Mouse (Mus musculus): ENCODE results near the gene Thsd4. TPM values are rescaled to one million over a fixed set of nuclear protein-coding genes. Genes with fewer than 3 reads are reported as not detected.

Gene Thsd4
- polyA plus RNA-seq, 1 experiment = 0.65 TPM

DNA sequence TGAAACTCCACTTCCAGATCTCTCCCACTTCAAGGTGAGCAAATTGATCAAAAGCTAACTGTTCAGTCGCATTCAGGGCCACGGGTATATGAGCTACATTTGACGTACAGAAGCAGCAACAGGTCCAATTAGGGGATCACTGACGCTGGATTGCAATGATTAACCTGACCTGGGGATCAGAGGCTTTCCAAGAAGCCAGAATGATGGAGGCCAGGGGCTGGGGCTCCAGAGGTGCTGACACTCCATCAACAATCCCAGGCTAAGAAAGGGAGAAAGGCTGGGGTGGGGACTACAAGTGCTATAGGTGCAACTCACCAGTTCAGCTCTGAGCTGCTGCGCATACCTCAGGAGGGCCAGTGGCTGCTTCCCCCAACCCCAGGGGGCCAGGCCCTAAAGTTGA is 703 bp downstream of the Thsd4 start:
- TF ChIP-seq FLI1 (IDR thresholded peaks at IDR 0.05; ENCODE audit: low read length) (no peak), GATA1 (IDR thresholded peaks at IDR 0.05; ENCODE audit: borderline replicate concordance, low read length) (no peak)
- Histone ChIP-seq H3K36me3 (replicated peaks; ENCODE audit: low read length) (no peaks in the 10 kb centered on the region), H3K4me3 (replicated peaks) (peak overlapping the region; percentile 76), H3K9me3 (no peaks in the 10 kb centered on the region), H3K27me3 (replicated peaks) (peaks cover 53% of the 10 kb centered on the region), H3K4me1 (peaks cover 20% of the 10 kb centered on the region)

DNA sequence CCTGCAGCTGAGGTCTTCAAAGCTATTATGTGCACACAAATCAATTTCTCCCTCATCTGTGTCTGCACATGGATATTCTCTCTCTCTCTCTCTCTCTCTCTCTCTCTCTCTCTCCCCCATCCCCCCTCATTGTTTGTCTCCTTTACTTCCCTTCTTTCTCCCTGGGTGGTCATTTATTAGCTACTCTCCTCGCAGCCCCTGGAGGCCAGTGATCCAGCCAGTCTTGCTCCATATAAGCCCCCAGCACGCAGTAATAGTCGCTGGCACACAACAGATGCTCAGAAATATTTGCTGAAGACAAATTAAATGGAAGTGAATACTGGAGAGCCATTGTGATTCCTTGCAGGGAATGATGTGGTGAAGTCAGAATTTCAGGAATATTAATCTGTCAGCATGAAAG is 2.2 kb downstream of the Thsd4 start:
- no peak overlapping the region for H3K4me3 ChIP-seq (replicated peaks)
- H3K9me3 ChIP-seq = no peaks in the 10 kb centered on the region
- peaks cover 19% of the 10 kb centered on the region for H3K4me1 ChIP-seq
- H3K36me3 ChIP-seq (replicated peaks; ENCODE audit: low read length) = no peaks in the 10 kb centered on the region
- no peak for TF ChIP-seq FLI1 (IDR thresholded peaks at IDR 0.05; ENCODE audit: low read length)
- no peak for TF ChIP-seq GATA1 (IDR thresholded peaks at IDR 0.05; ENCODE audit: borderline replicate concordance, low read length)
- peaks cover 54% of the 10 kb centered on the region for H3K27me3 ChIP-seq (replicated peaks)

DNA sequence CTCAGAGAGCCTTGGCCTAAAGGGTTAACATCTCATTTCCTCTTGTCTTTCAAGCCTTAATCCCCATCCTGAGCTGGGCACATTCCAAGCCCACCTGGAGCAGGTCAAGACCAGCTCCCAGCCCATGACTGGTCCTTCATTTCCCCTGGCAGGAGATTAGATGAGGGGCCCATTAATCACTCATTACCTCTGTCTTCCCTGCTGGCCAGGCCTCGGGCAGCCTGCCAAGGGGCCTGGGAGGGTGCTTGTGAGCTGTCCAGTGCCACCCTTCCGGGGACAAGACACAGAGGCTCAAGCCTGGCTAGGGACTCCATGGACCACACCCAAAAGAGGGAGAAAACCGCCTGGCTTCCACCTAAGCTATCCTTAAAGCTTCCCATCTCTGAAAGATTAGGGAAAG is 3.6 kb downstream of the Thsd4 start:
- H3K9me3 ChIP-seq = no peaks in the 10 kb centered on the region
- no peak for TF ChIP-seq GATA1 (IDR thresholded peaks at IDR 0.05; ENCODE audit: borderline replicate concordance, low read length)
- no peak overlapping the region for H3K4me3 ChIP-seq (replicated peaks)
- H3K36me3 ChIP-seq (replicated peaks; ENCODE audit: low read length) = no peaks in the 10 kb centered on the region
- H3K4me1 ChIP-seq = peaks cover 22% of the 10 kb centered on the region
- H3K27me3 ChIP-seq (replicated peaks) = peaks cover 57% of the 10 kb centered on the region

DNA sequence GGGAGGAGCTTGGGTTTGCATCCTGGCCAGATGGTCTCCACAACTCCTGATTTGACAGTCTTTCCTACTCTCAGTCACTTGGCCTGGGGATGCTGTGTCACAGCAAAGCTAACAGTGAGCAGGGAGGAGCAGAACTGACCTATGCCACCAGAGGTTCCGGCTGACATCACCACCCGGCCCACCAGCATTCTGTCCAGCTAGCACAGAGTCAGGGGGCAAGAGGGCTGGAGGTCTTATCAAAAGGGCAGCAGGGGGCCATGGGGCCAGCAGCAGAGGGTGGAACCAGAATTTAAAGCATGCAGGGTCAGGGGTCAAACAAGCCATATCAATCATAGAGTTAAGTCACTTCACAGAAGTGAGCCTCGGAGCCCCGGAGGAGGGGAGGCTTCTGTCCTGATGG is 4.7 kb downstream of the Thsd4 start:
- peaks cover 18% of the 10 kb centered on the region for H3K4me1 ChIP-seq
- no peaks in the 10 kb centered on the region for H3K9me3 ChIP-seq
- H3K4me3 ChIP-seq (replicated peaks) = no peak overlapping the region
- peaks cover 51% of the 10 kb centered on the region for H3K27me3 ChIP-seq (replicated peaks)
- TF ChIP-seq FLI1 (IDR thresholded peaks at IDR 0.05; ENCODE audit: low read length) (no peak), GATA1 (IDR thresholded peaks at IDR 0.05; ENCODE audit: borderline replicate concordance, low read length) (no peak)
- no peaks in the 10 kb centered on the region for H3K36me3 ChIP-seq (replicated peaks; ENCODE audit: low read length)

DNA sequence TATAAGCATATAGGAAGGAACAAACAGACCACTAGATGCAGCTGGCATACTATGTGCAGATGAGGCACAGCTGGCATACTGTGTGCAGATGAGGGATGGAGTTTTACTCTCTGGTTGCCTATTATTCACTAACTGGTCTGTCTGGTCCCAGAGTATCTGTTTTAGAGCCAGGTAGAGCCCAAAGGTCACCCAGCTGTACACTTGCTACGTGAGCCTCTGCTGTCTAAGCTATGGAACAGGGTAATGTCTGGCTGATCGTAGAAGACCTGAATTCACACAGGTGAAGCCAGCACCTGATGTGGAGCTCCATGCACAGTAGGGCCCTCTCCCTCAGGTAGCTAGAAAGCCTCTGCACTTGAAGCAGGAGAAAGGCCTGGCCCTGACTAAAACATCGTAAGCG is 5.5 kb downstream of the Thsd4 start:
- Histone ChIP-seq H3K4me3 (replicated peaks) (no peak overlapping the region), H3K36me3 (replicated peaks; ENCODE audit: low read length) (no peaks in the 10 kb centered on the region), H3K4me1 (peaks cover 10% of the 10 kb centered on the region), H3K27me3 (replicated peaks) (peaks cover 43% of the 10 kb centered on the region), H3K9me3 (no peaks in the 10 kb centered on the region)
- TF ChIP-seq FLI1 (IDR thresholded peaks at IDR 0.05; ENCODE audit: low read length) = no peak
- TF ChIP-seq GATA1 (IDR thresholded peaks at IDR 0.05; ENCODE audit: borderline replicate concordance, low read length) = no peak

DNA sequence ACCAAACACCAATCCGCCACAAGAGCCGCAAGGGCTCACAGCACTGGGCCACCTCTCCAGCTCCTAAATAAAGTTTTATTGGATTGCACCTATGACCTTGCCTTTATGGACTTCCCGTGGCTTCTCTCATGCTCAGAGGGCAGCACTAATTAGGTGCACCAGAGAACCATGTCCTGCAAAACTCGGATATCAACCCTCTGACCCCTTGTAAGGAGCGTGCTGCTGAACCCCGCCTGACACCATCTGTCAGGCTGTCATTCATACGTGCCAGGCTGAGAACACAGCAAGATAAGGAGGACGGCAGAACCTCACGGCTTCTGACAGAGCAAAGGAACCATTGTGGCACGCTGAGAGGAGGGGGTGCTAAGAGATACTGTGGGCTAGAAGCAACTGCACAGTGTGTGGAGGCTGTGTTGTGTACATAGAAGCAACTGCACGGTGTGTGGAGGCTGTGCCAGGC is 8.5 kb downstream of the Thsd4 start:
- Histone ChIP-seq H3K9me3 (no peaks in the 10 kb centered on the region), H3K4me3 (replicated peaks) (peak overlapping the region; percentile 2), H3K4me1 (peaks cover 3% of the 10 kb centered on the region; the same call in 1 of the 2 replicates), H3K27me3 (replicated peaks) (peaks cover 26% of the 10 kb centered on the region), H3K36me3 (replicated peaks; ENCODE audit: low read length) (no peaks in the 10 kb centered on the region)
- TF ChIP-seq FLI1 (IDR thresholded peaks at IDR 0.05; ENCODE audit: low read length) = no peak
- TF ChIP-seq GATA1 (IDR thresholded peaks at IDR 0.05; ENCODE audit: borderline replicate concordance, low read length) = no peak

DNA sequence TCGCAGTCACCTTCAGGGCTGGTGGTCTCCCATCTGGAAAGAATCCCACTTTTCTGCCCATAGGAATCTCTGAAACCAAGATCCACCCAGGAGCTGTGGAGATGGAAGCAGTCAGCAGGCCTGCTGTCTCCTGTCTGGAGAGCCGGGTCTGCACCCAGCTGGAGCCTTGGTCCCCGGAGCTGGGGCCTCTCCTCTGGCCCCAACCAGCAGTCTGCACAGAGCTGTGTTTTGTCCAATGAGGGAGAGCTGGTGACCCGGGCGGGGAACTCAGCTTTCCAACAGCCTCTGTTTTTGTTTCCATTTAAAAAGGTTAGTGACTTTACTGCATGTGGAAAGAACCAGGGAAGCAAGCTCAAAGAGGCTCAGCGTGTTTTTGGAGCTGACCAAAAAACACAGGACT is 11.0 kb downstream of the Thsd4 start:
- Histone ChIP-seq H3K9me3 (no peaks in the 10 kb centered on the region), H3K4me1 (peaks cover 3% of the 10 kb centered on the region; the same call in 1 of the 2 replicates), H3K4me3 (replicated peaks) (no peak overlapping the region), H3K36me3 (replicated peaks; ENCODE audit: low read length) (no peaks in the 10 kb centered on the region), H3K27me3 (replicated peaks) (peaks cover 23% of the 10 kb centered on the region)
- no peak for TF ChIP-seq FLI1 (IDR thresholded peaks at IDR 0.05; ENCODE audit: low read length)
- TF ChIP-seq GATA1 (IDR thresholded peaks at IDR 0.05; ENCODE audit: borderline replicate concordance, low read length) = no peak

DNA sequence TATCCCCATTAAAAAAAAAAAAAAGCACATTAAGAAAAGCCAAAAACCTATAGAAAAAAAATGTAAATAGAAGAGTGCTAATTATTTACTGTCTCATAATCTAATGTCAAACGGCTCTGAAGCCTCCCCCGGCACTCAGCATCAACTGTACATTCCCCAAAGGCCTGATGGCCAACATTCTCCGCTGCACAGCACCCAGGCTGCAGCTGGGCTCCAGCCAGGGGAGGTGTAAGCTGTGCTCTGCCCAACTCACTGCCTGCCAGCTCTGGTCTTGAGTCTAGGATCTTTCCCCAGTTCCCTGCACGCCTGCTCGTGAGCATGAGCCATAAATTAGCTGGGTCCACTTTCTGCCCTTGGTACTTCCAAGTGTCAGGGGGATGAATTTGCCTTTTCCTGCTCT is 15.7 kb downstream of the Thsd4 start:
- peaks cover 19% of the 10 kb centered on the region for H3K4me1 ChIP-seq
- H3K27me3 ChIP-seq (replicated peaks) = peaks cover 29% of the 10 kb centered on the region
- TF ChIP-seq GATA1 (IDR thresholded peaks at IDR 0.05; ENCODE audit: borderline replicate concordance, low read length) = no peak
- no peak for TF ChIP-seq FLI1 (IDR thresholded peaks at IDR 0.05; ENCODE audit: low read length)
- H3K4me3 ChIP-seq (replicated peaks) = no peak overlapping the region
- H3K9me3 ChIP-seq = no peaks in the 10 kb centered on the region
- H3K36me3 ChIP-seq (replicated peaks; ENCODE audit: low read length) = no peaks in the 10 kb centered on the region

DNA sequence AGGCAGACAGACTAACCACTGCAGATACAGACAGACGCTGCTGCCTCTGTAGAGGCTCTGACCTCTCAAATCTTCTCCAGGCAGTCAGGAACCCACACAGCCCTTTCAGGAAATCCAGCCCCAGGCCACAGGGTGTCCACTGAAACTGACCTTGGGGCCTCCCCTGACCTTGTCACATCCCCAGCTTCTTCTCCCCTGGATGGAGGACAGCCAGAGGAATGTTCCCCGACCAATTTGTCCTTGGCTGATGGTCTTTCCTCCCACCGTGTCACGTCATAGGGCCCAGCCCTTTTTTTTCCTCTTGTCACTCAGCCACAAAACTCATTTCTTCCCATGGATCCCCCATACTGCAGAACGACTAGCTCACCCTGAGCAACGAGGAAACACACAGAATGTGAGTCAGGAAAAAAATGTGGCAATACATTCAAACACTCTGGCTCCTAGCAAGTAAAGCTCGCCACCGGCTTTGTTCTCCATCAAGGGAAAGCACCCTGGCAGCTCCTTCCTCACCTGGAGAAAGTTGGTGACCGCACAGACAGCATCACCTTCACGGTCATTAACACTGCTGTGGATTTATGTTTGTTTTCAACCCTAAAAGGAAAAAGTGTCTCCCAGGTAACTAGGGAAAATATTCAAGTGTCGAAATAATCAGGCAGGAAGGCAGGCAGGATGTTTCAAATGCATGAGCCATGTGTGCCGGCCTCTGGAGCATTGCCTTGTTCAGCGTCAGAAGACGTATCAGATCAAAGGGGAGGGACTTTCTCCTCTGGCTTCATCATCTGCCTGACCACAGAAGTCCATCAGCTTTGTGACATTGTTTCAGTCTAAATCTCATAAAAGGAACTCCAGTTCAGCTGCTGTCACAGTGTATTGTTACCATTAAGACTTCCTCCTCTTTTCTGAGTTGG is 17.2 kb downstream of the Thsd4 start:
- H3K36me3 ChIP-seq (replicated peaks; ENCODE audit: low read length) = no peaks in the 10 kb centered on the region
- peaks cover 26% of the 10 kb centered on the region for H3K27me3 ChIP-seq (replicated peaks)
- no peaks in the 10 kb centered on the region for H3K9me3 ChIP-seq
- H3K4me1 ChIP-seq = peaks cover 19% of the 10 kb centered on the region
- no peak overlapping the region for H3K4me3 ChIP-seq (replicated peaks)
- TF ChIP-seq FLI1 (IDR thresholded peaks at IDR 0.05; ENCODE audit: low read length) = no peak
- TF ChIP-seq GATA1 (IDR thresholded peaks at IDR 0.05; ENCODE audit: borderline replicate concordance, low read length) = no peak

DNA sequence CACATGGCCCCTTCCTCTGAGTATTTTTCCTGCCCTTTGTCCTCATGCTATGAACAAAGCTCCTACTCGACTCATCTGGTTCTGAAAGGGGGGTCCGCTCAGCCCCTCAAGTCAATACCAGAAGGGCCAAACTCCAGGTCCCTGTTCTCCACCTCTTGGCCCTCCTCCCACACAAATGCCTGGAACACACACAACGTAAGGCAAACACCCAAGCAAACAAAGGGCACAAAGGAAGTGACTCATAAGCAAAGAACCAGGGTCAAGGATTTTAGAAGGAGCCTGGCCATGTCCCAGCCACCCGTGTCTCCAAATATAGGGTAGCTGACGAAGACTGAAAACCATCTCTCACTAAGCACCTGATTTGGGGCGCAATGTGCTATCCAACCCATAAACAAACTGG is 19.6 kb downstream of the Thsd4 start:
- Histone ChIP-seq H3K4me3 (replicated peaks) (no peak overlapping the region), H3K4me1 (peaks cover 19% of the 10 kb centered on the region), H3K9me3 (no peaks in the 10 kb centered on the region), H3K27me3 (replicated peaks) (peaks cover 28% of the 10 kb centered on the region), H3K36me3 (replicated peaks; ENCODE audit: low read length) (no peaks in the 10 kb centered on the region)
- TF ChIP-seq GATA1 (IDR thresholded peaks at IDR 0.05; ENCODE audit: borderline replicate concordance, low read length) = no peak
- TF ChIP-seq FLI1 (IDR thresholded peaks at IDR 0.05; ENCODE audit: low read length) = no peak
